Mouse (Mus musculus): ENCODE measurements around the gene Tbc1d1. TPM values are rescaled to one million over a fixed set of nuclear protein-coding genes. Genes with fewer than 3 reads are reported as not detected.

Tbc1d1 gene
- total and polyA plus RNA-seq, 3 experiments: 26.0 to 38.6 (median 31.9) TPM

DNA sequence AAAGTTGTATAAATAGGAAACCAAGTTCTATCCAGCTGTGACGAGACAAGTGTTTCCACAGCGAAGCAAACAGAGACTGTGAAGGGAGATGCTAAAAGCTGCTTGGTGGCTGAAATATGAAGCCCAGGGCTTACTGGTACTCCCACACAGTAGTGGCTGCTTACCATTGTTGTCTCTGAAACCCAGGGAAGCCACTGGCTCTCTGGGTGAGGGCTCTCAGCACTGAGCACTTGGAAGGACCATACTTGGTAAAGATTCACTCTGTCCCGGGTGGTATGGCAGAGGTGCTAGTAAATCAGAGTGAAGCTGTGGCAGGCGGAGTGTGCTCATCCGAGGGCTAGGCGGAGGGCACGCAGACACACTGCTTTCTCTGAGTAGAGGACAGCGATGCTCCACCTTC lies 131.2 kb downstream of the Tbc1d1 start:
- dilution Hi-C loops (cut with MboI; ENCODE audit: extremely low pct_ligation_motif_present, extremely low pct_unique_long_range_greater_than_20kb, low sequenced_read_pairs): no loop called here
- TF ChIP-seq ZC3H11A (IDR thresholded peaks at IDR 0.05; ENCODE audit: low read depth, low read length) (no peak), MAFK (IDR thresholded peaks at IDR 0.05; ENCODE audit: insufficient replicate concordance, low read length) (no peak), JUND (conservative IDR thresholded peaks at IDR 0.05; ENCODE audit: low read depth, low read length) (no peak), ZNF384 (IDR thresholded peaks at IDR 0.05; ENCODE audit: low read depth, low read length) (no peak), ELF1 (IDR thresholded peaks at IDR 0.05; ENCODE audit: low read depth, low read length) (no peak), CHD2 (IDR thresholded peaks at IDR 0.05; ENCODE audit: low read length) (no peak), USF2 (conservative IDR thresholded peaks at IDR 0.05; ENCODE audit: low read depth, low read length) (no peak), MAX (IDR thresholded peaks at IDR 0.05; ENCODE audit: low read length) (no peak), MAZ (IDR thresholded peaks at IDR 0.05; ENCODE audit: low read depth, low read length) (no peak), PAX5 (IDR thresholded peaks at IDR 0.05; ENCODE audit: low read length) (no peak), SIN3A (IDR thresholded peaks at IDR 0.05; ENCODE audit: low read length) (no peak), MXI1 (IDR thresholded peaks at IDR 0.05; ENCODE audit: low read depth, low read length) (no peak), KAT2A (IDR thresholded peaks at IDR 0.05; ENCODE audit: insufficient replicate concordance, low read length) (no peak)
- no peak overlapping the region for H3K9ac ChIP-seq (ENCODE audit: insufficient read depth, low read depth)
- no peak overlapping the region for H3K27ac ChIP-seq (ENCODE audit: insufficient read depth, low read depth)
- H3K4me1 ChIP-seq (ENCODE audit: control insufficient read depth in 1 of 2, insufficient read depth in 2 of 2): peaks cover 0 to 3% of the 10 kb centered on the region in 2 experiments; a peak in 1 of 4 replicates
- DNase-seq (ENCODE audit: extremely low read depth): no peak
- H3K79me2 ChIP-seq (replicated peaks; ENCODE audit: control insufficient read depth, extremely low read depth, insufficient read depth, poor library complexity, severe bottlenecking): no peaks in the 10 kb centered on the region; the same call in 1 of the 2 replicates
- no peak overlapping the region for H3K4me3 ChIP-seq (replicated peaks in 1 of 3; ENCODE audit: low read depth in 2 of 3, low read length in 2 of 3, poor library complexity in 1 of 3)
- in situ Hi-C loops (cut with MboI; ENCODE audit: low pct_ligation_motif_present, low pct_unique_long_range_greater_than_20kb, low sequenced_read_pairs): no loop called here
- no peaks in the 10 kb centered on the region for H3K27me3 ChIP-seq (replicated peaks)
- peaks cover 41 to 91% of the 10 kb centered on the region in 2 experiments for H3K36me3 ChIP-seq (replicated peaks in 1 of 2; ENCODE audit: control insufficient read depth in 1 of 2, insufficient read depth in 1 of 2, low read length in 1 of 2)
- H3K9me3 ChIP-seq (replicated peaks; ENCODE audit: low read length): no peaks in the 10 kb centered on the region
- H3K4me2 ChIP-seq (ENCODE audit: insufficient read depth, low read depth, poor library complexity, severe bottlenecking): no peak overlapping the region

DNA sequence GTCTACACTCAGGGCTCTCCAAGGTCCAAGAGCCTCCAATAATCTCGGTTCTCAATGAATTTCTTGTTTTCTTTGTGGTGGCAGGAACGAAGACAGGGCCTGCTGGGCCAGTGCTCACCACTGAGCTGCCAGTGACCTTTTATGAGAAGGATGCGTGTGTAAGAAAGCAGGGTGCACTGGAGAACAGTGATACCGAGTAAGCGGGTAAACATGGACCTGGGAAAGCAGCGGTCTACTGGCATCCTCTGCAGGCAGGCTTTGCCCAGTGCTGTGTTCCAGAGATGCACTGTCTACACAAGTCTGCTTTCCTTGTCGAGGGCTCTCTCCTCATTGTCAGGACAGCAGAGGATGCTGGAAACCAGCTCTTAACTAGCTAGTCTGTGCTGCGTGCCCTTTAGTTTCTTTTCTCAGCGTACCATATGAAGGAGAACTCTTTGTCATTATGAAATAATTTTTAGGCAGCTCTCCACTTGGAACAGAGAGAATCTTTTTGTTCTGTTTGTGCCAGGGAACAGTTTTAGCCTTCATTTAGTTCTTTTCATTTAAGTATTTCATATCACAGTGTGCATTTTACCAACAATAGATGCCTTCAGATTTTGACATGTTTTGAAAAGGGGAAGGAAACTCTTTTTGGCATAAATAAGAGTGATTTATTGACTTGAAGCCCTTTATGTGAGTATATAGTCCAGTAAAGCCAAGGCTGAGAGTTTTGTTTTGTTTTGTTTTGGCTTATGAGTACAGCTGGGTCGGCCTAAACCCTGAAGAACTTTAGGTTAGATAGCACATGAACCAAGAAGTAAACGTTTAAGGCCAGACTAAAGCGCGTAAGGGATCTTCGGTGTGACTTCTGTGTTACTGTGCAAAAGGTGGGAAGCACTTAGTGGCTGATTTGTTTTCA lies 132.2 kb downstream of the Tbc1d1 start:
- H3K9ac ChIP-seq (ENCODE audit: insufficient read depth, low read depth): no peak overlapping the region
- peaks cover 0 to 3% of the 10 kb centered on the region in 2 experiments; a peak in 1 of 4 replicates for H3K4me1 ChIP-seq (ENCODE audit: control insufficient read depth in 1 of 2, insufficient read depth in 2 of 2)
- H3K4me3 ChIP-seq (replicated peaks in 1 of 3; ENCODE audit: low read depth in 2 of 3, low read length in 2 of 3, poor library complexity in 1 of 3): no peak overlapping the region
- H3K27me3 ChIP-seq (replicated peaks): no peaks in the 10 kb centered on the region
- in situ Hi-C loops (cut with MboI; ENCODE audit: low pct_ligation_motif_present, low pct_unique_long_range_greater_than_20kb, low sequenced_read_pairs): no loop called here
- H3K27ac ChIP-seq (ENCODE audit: insufficient read depth, low read depth): no peak overlapping the region
- H3K9me3 ChIP-seq (replicated peaks; ENCODE audit: low read length): no peaks in the 10 kb centered on the region
- dilution Hi-C loops (cut with MboI; ENCODE audit: extremely low pct_ligation_motif_present, extremely low pct_unique_long_range_greater_than_20kb, low sequenced_read_pairs): no loop called here
- no peak overlapping the region for H3K4me2 ChIP-seq (ENCODE audit: insufficient read depth, low read depth, poor library complexity, severe bottlenecking)
- H3K36me3 ChIP-seq (replicated peaks in 1 of 2; ENCODE audit: control insufficient read depth in 1 of 2, insufficient read depth in 1 of 2, low read length in 1 of 2): peaks cover 35 to 89% of the 10 kb centered on the region in 2 experiments
- TF ChIP-seq RCOR1 (conservative IDR thresholded peaks at IDR 0.05; ENCODE audit: low read depth, low read length) (no peak), ZC3H11A (IDR thresholded peaks at IDR 0.05; ENCODE audit: low read depth, low read length) (no peak), MAZ (IDR thresholded peaks at IDR 0.05; ENCODE audit: low read depth, low read length) (no peak), NELFE (IDR thresholded peaks at IDR 0.05; ENCODE audit: low read depth, low read length) (no peak), JUND (conservative IDR thresholded peaks at IDR 0.05; ENCODE audit: low read depth, low read length) (no peak)
- H3K79me2 ChIP-seq (replicated peaks; ENCODE audit: control insufficient read depth, extremely low read depth, insufficient read depth, poor library complexity, severe bottlenecking): no peaks in the 10 kb centered on the region; the same call in 1 of the 2 replicates
- no peak for DNase-seq (ENCODE audit: extremely low read depth)
